Mouse (Mus musculus): ENCODE results near the gene Slc25a21. TPM values are rescaled to one million over a fixed set of nuclear protein-coding genes. Genes with fewer than 3 reads are reported as not detected.

Slc25a21 gene
- total RNA-seq, 2 experiments from 2014 or later: 0.37 to 0.49 TPM

- DNase-seq (ENCODE audit: extremely low spot score in 1 of 2, low spot score in 1 of 2): no peak
These were observed 398.4 kb downstream of the Slc25a21 start for GRCm38 (mm10) chr12:56798641-56799415.

GRCm38 (mm10) chr12:56789236-56789635, 408.0 kb downstream of the Slc25a21 start:
- no peak for DNase-seq (ENCODE audit: extremely low spot score in 1 of 2, low spot score in 1 of 2)

DNA sequence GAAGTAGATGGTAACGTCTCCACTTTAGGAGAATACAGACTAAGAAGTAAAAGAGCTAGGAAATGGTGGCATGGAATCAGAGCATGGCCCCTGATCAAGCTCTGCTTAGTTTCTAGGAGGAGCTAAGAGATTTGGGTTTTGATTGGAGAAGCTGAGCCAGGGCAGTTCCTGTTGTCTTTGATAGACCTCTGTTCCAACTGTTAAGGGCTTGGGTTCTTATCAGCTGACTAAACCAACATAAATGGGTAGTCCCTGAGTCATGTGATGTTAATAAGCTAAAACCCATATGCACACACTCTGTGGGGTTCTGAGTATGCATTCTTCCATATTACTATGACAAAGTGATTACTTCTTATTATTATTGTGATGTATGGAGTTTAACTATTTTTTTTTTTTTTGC, 412.0 kb downstream of the Slc25a21 start:
- no peak for DNase-seq (ENCODE audit: extremely low spot score in 1 of 2, low spot score in 1 of 2)

GRCm38 (mm10) chr12:56781196-56781595, 416.1 kb downstream of the Slc25a21 start:
- no peak for DNase-seq (ENCODE audit: extremely low spot score in 1 of 2, low spot score in 1 of 2)

DNA sequence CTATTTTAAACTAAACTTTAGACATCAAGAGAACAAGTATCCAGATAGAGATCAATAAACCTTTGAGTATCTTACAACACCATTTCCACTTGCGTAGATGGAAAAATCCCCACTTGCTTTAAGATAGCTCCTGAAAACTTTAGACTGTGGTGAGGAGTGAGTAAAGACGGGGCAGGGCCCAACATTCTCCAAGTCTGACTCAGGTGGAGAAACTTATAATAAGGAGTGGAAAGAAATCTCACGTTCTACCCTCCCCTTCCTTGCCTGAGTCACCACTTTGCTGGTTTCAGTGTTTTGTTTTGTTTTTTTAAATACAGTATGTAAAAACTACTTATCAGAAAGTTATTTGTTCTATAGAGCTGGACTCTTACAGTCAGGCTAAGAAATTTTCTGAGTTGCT, 417.7 kb downstream of the Slc25a21 start:
- no peak for DNase-seq (ENCODE audit: extremely low spot score in 1 of 2, low spot score in 1 of 2)

DNA sequence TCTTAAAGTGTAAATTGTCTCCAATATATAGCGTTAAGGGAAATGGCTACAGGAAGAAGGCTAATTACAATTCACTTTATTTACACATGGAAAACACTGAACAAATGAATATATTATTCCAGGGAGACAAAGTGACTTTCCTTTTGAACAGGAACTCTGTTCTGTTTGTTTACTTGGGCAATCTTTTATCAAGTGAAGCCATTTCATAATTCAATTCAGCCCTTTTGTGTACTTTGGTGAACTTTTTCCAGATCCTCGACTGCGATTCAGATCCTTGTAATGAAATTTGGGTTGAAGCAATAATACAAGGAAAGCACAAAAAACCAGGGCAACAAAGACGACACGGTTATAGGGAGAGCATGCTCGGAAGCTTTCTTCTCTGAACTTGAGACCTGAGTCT, 423.3 kb downstream of the Slc25a21 start:
- no peak for DNase-seq (ENCODE audit: extremely low spot score in 1 of 2, low spot score in 1 of 2)

- DNase-seq (ENCODE audit: extremely low spot score in 1 of 2, low spot score in 1 of 2): no peak
These were observed 427.9 kb downstream of the Slc25a21 start for GRCm38 (mm10) chr12:56769421-56769820.

DNA sequence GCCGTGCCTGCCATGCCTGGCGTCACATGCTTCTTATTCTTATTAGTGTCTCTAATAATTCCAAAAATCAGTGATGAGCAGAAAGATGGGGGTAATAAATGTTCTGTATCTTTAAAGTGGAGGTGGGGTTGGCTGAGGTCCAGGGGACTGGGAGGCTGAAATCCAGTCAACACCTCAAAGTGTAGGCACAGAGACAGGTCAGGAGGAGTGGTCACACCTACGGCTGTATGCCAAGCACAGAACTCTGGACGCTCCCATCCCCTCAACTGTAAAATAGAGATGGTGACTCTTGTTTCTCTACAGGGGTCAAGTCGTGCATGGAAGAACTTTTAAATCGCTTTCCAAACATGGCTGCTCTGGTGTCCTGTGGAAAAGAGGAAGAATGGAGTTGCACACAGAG, 429.8 kb downstream of the Slc25a21 start:
- DNase-seq (ENCODE audit: extremely low spot score in 1 of 2, low spot score in 1 of 2): no peak

DNA sequence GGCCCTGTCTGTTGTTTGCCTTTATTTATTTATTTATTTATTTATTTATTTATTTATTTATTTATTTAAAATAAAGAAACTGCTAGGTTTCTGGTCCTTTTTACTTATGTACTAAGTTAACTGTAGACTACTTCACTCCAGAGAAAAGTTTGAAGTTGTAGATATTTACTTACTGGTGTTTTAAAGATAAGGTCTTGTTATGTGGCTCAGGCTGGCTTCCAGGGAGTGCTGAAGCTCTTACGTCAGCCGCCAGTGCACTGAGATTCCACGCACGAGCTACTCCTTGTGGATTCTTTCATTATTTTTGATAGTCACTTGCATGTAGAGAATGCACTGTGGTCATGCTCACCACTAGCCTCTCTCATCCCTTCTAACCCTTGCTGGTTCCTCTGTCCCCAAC, 460.2 kb downstream of the Slc25a21 start:
- DNase-seq (ENCODE audit: extremely low spot score in 1 of 2, low spot score in 1 of 2): no peak

DNA sequence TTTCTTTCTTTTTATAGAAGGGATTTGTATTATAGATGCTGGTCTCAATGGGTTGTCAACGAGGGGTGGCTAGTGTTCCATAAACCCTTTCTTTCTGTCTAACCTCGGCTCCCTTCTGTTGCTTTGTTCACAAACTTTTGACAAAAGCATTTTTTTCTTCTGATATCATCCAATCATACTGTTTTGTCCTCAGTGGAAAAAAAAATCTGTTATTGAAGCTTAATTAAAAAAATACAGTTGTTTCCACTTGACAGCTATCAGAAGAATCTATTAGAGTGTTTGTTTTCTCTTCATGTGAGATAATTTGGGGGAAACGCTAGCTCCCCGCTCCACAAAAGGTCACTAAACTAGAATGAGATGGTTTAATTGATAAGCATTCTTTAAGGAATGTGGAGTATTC, 469.6 kb downstream of the Slc25a21 start:
- DNase-seq (ENCODE audit: extremely low spot score in 1 of 2, low spot score in 1 of 2): no peak

DNA sequence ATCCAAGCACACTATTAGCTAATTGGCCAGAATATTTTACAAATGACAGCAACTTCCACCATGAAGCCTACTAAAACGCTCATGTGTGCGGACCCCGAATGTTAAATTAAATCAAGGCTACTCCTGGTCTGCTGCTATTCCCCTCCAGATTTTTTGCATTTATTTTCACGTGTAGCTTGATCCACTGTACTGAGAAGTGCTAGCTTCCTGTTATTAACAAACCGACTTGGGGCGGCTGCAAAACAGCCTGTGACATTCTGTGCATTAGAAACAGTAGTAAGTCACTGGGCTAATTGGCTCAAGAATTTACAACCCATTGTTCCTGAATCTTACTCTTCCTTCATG, 478.6 kb downstream of the Slc25a21 start:
- no peak for DNase-seq (ENCODE audit: extremely low spot score in 1 of 2, low spot score in 1 of 2)

DNA sequence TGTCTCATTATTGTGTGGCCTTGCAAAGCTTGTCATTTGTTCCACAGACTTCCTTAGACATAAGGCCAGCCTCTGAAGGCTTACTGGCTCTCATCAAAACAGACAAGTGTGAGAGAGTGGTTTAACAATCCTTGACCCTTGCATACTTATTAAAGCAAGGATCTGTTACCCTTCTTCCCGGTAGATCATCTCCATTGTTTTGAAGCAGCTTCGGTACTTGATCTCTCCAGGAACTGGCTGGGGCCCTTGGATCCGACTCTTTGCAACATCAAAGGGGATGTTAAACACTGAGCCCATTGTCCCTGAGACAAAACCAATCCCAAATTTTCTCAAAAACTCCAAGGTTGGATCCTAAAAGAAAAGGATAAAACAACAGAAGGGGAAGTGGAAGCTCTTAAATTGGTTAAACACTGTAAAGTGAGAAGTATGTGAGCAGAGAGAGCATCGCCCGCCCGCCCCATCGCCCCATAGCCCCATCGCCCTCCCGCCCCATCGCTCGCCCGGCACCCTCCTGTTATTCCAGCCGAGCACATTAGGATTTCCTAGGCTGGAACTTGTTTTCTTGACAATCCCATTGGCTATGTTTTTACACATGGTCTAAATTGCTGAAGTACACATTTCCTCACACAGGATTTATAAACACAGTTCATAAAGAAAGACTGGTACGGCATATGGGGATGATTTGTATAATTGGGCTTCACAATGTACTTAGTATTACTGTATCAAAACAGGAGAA, 479.1 kb downstream of the Slc25a21 start:
- DNase-seq (ENCODE audit: extremely low spot score in 1 of 2, low spot score in 1 of 2): no peak

GRCm38 (mm10) chr12:56701004-56701403, 496.3 kb downstream of the Slc25a21 start:
- DNase-seq (ENCODE audit: extremely low spot score in 1 of 2, low spot score in 1 of 2): no peak

- no peak for DNase-seq (ENCODE audit: extremely low spot score in 1 of 2, low spot score in 1 of 2)
These were observed 497.1 kb downstream of the Slc25a21 start for GRCm38 (mm10) chr12:56699915-56700900.

DNA sequence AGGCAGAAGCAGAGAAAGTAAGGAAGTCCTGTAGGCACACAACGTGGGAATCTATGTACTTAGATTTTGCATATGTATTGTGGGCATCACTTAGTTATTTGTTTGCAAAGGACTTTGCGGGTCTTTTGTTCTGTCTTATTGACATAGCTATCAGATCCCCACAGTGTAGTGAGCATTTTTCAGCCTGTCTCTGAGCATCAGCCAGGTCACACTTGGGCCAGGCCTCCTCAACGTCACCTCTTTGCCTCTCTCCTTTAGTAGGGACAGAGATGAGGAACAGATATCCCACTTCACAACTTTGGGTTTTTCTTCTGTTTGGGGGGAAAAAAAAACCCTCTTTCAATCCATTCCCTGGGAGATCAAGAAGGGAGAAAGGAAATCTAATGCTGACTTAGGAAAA, 497.9 kb downstream of the Slc25a21 start:
- DNase-seq (ENCODE audit: extremely low spot score in 1 of 2, low spot score in 1 of 2): no peak

DNA sequence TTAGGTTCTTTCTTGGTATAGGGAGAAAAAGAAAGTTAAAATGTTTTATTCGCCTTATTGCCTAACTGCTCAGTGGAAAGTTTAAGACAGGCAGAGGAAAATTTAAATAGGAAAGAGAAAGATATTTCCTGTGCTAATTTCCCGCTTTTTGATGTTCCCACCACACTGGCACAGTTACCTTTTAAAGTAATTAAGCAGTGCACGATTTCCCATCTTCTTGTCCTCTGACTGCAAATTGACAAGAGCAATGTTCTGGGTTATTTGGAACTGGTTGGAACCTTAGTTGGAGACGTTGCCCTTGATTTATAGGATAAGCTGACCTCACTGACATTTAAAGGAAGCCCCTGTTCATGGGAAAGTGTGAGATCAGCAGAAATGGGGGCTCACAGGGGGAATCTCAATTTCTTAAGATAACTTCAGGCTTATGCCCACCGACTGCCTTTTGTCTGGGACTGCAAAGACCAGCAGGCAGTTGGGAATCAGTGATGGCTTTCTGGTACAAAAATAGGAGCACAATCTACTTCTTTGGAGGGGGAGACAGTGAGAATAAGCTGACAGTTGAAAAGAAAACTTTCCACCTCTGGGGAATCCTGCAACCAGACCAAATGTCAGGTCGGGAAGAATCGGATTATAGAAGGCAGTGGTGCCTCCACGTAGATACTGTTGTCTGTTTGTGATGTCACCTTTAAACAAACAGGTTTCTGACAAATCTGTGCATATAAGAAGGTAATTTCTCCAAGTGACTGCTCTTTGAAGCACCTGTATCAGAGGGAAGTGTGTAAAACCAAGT, 498.9 kb downstream of the Slc25a21 start:
- DNase-seq (ENCODE audit: extremely low spot score in 1 of 2, low spot score in 1 of 2): no peak

GRCm38 (mm10) chr12:56697785-56698184, 499.5 kb downstream of the Slc25a21 start:
- no peak for DNase-seq (ENCODE audit: extremely low spot score in 1 of 2, low spot score in 1 of 2)

DNA sequence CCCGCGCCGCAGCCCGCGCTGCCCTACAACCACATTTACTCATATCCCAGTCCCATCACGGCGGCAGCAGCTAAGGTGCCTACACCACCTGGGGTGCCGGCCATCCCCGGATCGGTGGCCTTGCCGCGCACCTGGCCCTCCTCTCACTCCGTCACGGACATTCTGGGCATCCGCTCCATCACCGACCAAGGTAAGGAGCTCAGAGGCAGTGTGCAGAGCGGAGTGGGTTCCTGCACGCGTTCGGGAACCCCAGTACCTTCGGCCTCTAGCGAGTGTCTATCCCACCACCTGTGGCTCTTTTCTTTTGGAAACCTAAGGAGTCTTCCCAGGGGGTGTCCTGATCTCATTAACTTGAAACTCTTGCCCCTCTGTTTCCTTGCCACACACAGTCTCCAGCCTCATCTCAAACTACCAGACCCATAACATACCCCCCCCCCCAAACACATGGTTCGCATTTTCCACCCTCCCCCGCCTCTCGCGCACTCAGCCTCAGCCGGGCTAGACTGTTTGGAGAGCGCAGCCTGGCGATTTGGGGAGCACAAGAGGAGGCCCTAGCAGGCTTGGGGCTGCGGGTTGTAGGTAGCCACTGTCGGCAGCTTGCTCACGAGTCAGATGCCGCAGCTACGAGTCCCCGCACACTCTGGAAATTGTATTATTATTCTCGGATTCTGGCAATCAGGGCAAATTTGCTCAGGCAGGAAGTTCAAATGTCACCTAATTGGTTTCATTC, 500.1 kb downstream of the Slc25a21 start:
- DNase-seq (ENCODE audit: extremely low spot score in 1 of 2, low spot score in 1 of 2): no peak

Measured in layer of hippocampus, postnatal 25 days (tissue).